Mouse (Mus musculus) kidney, adult 2 months (tissue): Measurements from ENCODE around the gene BC024978.

Source experiments
- CTCF ChIP-seq: fragments of 200-500 bp; conservative IDR thresholded peaks from 2 replicates; pipeline ENCODE4 v1.5.1; 2011; ENCODE audit warnings: low read depth, mild to moderate bottlenecking, control low read depth, low read length, moderate library complexity, mixed read lengths; ENCODE audit not compliant: insufficient read depth, insufficient read length
- POLR2A ChIP-seq: fragments of 200-500 bp; IDR thresholded peaks from one replicate; pipeline ENCODE4 v1.6.1; 2011; ENCODE audit warnings: low read depth, low read length, control low read depth

DNA sequence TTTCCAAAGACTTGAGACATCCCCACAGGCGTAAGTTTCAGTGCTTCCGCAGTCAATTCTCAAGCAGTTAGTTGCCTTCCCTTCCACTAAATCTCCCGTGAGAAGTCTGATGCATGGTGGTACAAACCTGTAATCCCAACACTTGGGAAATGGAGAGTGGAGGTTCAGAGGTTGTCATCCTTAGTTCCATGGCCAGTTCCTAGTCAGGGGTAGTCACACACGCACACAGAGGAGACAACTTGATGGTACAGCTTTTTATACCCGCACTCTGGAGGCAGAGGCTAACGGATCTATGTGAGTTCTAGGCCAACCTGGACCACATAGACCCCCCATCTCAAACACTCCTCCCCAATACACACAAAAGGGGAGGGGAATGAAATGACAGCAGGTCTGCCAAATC lies 33.3 kb downstream of the BC024978 start:
- TF ChIP-seq CTCF (no peak), POLR2A (no peak)
